Mouse (Mus musculus) hindbrain, embryonic 13.5 days (tissue): ENCODE results near the gene Defb29. TPM values are rescaled to one million over a fixed set of nuclear protein-coding genes. Genes with fewer than 3 reads are reported as not detected.

Experiments used
- ATAC-seq: fragments of 200-750 bp; cut with Nextera tagmentation; 2 replicates; pipeline ENCODE4 v1.8.0; 2017; ENCODE audit warnings: moderate TSS enrichment; ENCODE audit not compliant: low FRiP score
- H3K27ac ChIP-seq: fragments of 300-500 bp; sonication (generic); 2 replicates; pipeline ENCODE4 v1.5.1; 2015; ENCODE audit warnings: inconsistent platforms, mild to moderate bottlenecking, moderate library complexity
- H3K27me3 ChIP-seq: fragments of 300-500 bp; sonication (generic); 2 replicates; pipeline ENCODE4 v1.6.1; 2015; ENCODE audit warnings: mild to moderate bottlenecking, inconsistent platforms
- H3K36me3 ChIP-seq: fragments of 300-500 bp; sonication (generic); 2 replicates; pipeline ENCODE4 v1.6.1; 2015; ENCODE audit warnings: mild to moderate bottlenecking, inconsistent platforms
- H3K4me1 ChIP-seq: fragments of 300-500 bp; sonication (generic); replicated peaks from 2 replicates; pipeline ENCODE4 v1.6.1; 2015; ENCODE audit warnings: inconsistent platforms
- H3K4me2 ChIP-seq: fragments of 300-500 bp; sonication (generic); 2 replicates; pipeline ENCODE4 v1.6.1; 2015; ENCODE audit warnings: inconsistent platforms, mild to moderate bottlenecking, moderate library complexity
- H3K4me3 ChIP-seq: fragments of 300-500 bp; sonication (generic); 2 replicates; pipeline ENCODE4 v1.5.1; 2015; ENCODE audit warnings: mild to moderate bottlenecking, inconsistent platforms
- H3K9ac ChIP-seq: fragments of 300-500 bp; sonication (generic); 2 replicates; pipeline ENCODE4 v1.6.1; 2015; ENCODE audit warnings: mild to moderate bottlenecking, inconsistent platforms
- H3K9me3 ChIP-seq: fragments of 300-500 bp; sonication (generic); 2 replicates; pipeline ENCODE4 v1.6.1; 2016; ENCODE audit warnings: inconsistent platforms
- WGBS: fragments of 180-500 bp; shearing (Covaris S2); methylation state at CpG from one replicate; pipeline ENCODE4 v1.1.7; 2015; 5-methylcytosine and 5-hydroxymethylcytosine counted together
- polyA plus RNA-seq: library from polyadenylated mRNA; unstranded; fragments of >200 nt; fragmentation: Nextera tagmentation; extraction: Ambion mirVana; gene quantifications from 2 replicates; pipeline ENCODE4 v1.2.1, GENCODE M21; 2015

Defb29 gene
- polyA plus RNA-seq, 1 experiment from 2014 or later: not detected

- no peak overlapping the region for H3K9ac ChIP-seq
- no peaks in the 10 kb centered on the region for H3K4me1 ChIP-seq
- WGBS: 16% methylated on average over 16 of the region's 16 CpGs
- H3K9me3 ChIP-seq: no peaks in the 10 kb centered on the region
- peak overlapping the region; percentile 42 for H3K4me2 ChIP-seq
- H3K27me3 ChIP-seq: no peaks in the 10 kb centered on the region
- H3K27ac ChIP-seq: no peak overlapping the region
- H3K4me3 ChIP-seq: peak overlapping the region; percentile 17
- H3K36me3 ChIP-seq: no peaks in the 10 kb centered on the region
- no peak for ATAC-seq
Observed at GRCm38 (mm10) chr2:152553774-152554423, 14.0 kb upstream of the Defb29 start.

DNA sequence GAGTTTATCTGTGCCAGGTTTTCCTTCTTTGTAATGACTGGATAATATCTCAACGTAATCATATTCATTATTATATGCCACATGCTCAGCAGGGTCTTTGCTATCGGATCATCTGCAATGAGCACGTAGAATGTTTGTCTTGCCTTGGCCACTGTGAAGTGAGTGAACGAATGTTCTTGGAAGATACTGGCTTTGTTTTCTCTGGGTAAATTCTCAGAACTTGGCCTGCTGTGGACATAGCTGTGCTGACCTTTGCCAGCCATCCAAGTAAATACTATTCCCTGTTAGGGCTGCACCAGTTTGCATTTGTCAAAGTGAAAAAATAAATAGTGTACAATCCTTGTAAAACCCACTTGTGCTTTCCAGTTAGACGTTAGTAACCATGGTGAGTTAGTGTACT is 8.2 kb upstream of the Defb29 start:
- H3K9ac ChIP-seq: no peak overlapping the region
- ATAC-seq: no peak
- H3K9me3 ChIP-seq: no peaks in the 10 kb centered on the region
- H3K4me2 ChIP-seq: no peak overlapping the region
- WGBS: 70% methylated on average over 5 of the region's 5 CpGs
- H3K27me3 ChIP-seq: no peaks in the 10 kb centered on the region
- no peaks in the 10 kb centered on the region for H3K36me3 ChIP-seq
- H3K4me3 ChIP-seq: no peak overlapping the region
- no peak overlapping the region for H3K27ac ChIP-seq
- no peaks in the 10 kb centered on the region for H3K4me1 ChIP-seq

DNA sequence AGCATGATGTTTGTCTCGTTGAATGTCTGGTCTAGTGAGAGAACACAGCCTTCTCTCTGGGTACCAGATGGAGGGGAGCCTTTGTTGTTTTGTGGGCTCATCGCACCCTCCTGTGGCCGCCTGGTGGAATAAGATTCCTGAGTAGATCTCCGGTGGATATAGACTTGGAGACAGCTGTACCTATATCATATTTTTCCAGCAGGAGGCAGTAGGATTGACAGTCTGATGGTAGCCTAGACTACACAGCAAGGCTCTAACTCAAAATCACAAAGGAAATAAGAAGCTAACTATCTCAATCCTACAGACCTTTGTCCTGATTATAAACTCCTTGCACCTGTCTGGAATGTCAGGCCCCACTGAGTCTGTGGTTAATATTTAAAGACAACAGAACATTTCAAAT is 4.8 kb upstream of the Defb29 start:
- Histone ChIP-seq H3K27ac (no peak overlapping the region), H3K4me2 (no peak overlapping the region), H3K9me3 (no peaks in the 10 kb centered on the region), H3K4me1 (no peaks in the 10 kb centered on the region), H3K27me3 (no peaks in the 10 kb centered on the region), H3K9ac (no peak overlapping the region), H3K36me3 (no peaks in the 10 kb centered on the region), H3K4me3 (no peak overlapping the region)
- ATAC-seq: 0 out of 2 replicates have a peak, but pooled peaks have one; percentile 52
- 27% methylated on average over 4 of the region's 4 CpGs for WGBS

- no peak for ATAC-seq
- Histone ChIP-seq H3K9me3 (no peaks in the 10 kb centered on the region), H3K36me3 (no peaks in the 10 kb centered on the region), H3K4me3 (no peak overlapping the region), H3K4me1 (no peaks in the 10 kb centered on the region), H3K4me2 (no peak overlapping the region), H3K27ac (no peak overlapping the region), H3K27me3 (no peaks in the 10 kb centered on the region), H3K9ac (no peak overlapping the region)
- 73% methylated on average over 4 of the region's 4 CpGs for WGBS
Observed at GRCm38 (mm10) chr2:152543478-152543877, 3.6 kb upstream of the Defb29 start.

DNA sequence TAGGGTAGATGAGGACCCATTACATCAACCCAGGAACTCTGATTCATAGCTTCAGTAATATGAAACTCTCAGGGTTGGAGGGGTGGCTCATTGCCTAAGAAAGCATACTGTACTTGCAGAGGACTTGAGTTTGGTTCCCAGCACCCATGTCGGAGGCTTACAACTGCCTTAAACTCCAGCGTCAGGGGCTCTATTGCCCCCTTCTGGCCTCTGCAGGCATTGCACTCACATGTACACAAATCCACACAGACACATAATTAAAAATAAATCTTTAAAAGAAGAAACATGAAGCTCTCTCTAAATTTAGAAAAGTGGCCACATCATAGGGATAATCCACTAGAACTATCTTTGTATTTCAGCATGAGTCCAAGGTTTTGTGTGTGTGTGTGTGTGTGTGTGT is 3.0 kb upstream of the Defb29 start:
- Histone ChIP-seq H3K27me3 (no peaks in the 10 kb centered on the region), H3K9ac (no peak overlapping the region), H3K27ac (no peak overlapping the region), H3K4me1 (no peaks in the 10 kb centered on the region), H3K4me3 (no peak overlapping the region), H3K4me2 (no peak overlapping the region), H3K36me3 (no peaks in the 10 kb centered on the region), H3K9me3 (no peaks in the 10 kb centered on the region)
- ATAC-seq: no peak
- WGBS: 81% methylated on average over 2 of the region's 2 CpGs

DNA sequence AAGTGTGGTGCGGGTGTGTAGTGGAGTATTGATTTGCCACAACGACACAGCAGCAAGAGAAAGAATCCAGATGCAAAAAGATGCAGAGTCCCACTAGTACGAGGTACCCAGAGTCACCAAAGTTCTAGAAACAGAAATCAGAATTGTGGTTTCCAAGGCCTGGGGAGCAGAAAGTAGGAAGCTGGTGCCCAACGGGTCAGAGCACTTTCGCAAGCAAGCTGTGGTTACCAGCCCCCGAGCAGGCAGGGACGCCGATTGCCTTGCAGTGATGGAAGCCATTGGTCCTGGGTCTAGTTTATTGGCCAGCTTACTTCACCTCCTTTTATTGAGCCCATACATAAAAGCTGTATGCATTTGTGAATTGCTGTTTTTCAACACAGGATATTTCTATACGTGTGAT is 2.1 kb upstream of the Defb29 start:
- H3K27me3 ChIP-seq: no peaks in the 10 kb centered on the region
- no peaks in the 10 kb centered on the region for H3K36me3 ChIP-seq
- H3K9ac ChIP-seq: no peak overlapping the region
- ATAC-seq: no peak
- no peak overlapping the region for H3K27ac ChIP-seq
- no peak overlapping the region for H3K4me3 ChIP-seq
- H3K4me2 ChIP-seq: no peak overlapping the region
- 88% methylated on average over 9 of the region's 9 CpGs for WGBS
- H3K4me1 ChIP-seq: no peaks in the 10 kb centered on the region
- no peaks in the 10 kb centered on the region for H3K9me3 ChIP-seq

- Histone ChIP-seq H3K27ac (no peak within 1 kb of the TSS), H3K36me3 (no peaks in the 10 kb centered on the region), H3K9me3 (no peaks in the 10 kb centered on the region), H3K27me3 (no peaks in the 10 kb centered on the region), H3K4me1 (no peaks in the 10 kb centered on the region), H3K4me3 (no peak within 1 kb of the TSS), H3K4me2 (no peak within 1 kb of the TSS), H3K9ac (no peak within 1 kb of the TSS)
- 84% methylated on average over 4 of the region's 4 CpGs for WGBS
- ATAC-seq: no peak
Observed at GRCm38 (mm10) chr2:152517981-152518380, 21.9 kb downstream of the Defb29 start, which contains the start of gene Defb28. Defb28 (plus strand) TSS chr2:152518255.

- Histone ChIP-seq H3K4me3 (no peak overlapping the region), H3K27ac (no peak overlapping the region), H3K9ac (no peak overlapping the region), H3K4me1 (no peaks in the 10 kb centered on the region), H3K36me3 (no peaks in the 10 kb centered on the region), H3K27me3 (no peaks in the 10 kb centered on the region), H3K4me2 (no peak overlapping the region), H3K9me3 (no peaks in the 10 kb centered on the region)
- no peak for ATAC-seq
- 87% methylated on average over 4 of the region's 4 CpGs for WGBS
Observed at GRCm38 (mm10) chr2:152516084-152516483, 23.8 kb downstream of the Defb29 start.

DNA sequence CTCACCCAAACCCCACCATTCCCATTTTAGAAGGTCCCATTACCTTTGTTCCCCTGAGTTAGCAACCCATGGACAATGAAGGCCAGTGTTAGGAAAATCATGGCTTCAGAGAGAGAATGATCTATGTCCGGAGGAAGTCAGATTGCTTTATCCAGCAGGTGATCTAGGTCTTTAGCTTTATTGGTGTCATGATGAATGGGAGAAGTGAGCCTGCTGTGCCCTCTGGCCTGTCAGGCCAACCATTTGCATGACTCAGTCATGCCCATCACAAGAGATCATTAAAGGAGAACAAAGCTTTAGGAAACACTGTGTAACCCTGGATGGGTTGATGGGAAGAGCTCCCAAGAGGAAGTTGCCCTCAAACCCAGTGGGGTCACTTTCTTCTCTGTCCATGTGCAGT is 28.3 kb downstream of the Defb29 start, which contains the start of gene Defb26:
TSS of gene Defb26 (minus strand) at position 101 of the 400 bp plus-strand sequence.
- H3K4me2 ChIP-seq: no peak within 1 kb of the TSS
- H3K36me3 ChIP-seq: no peaks in the 10 kb centered on the region
- no peak within 1 kb of the TSS for H3K27ac ChIP-seq
- H3K9me3 ChIP-seq: no peaks in the 10 kb centered on the region
- WGBS: 59% methylated on average over 1 of the region's 1 CpGs
- H3K4me3 ChIP-seq: no peak within 1 kb of the TSS
- no peak within 1 kb of the TSS for H3K9ac ChIP-seq
- no peaks in the 10 kb centered on the region for H3K4me1 ChIP-seq
- H3K27me3 ChIP-seq: no peaks in the 10 kb centered on the region
- ATAC-seq: no peak

DNA sequence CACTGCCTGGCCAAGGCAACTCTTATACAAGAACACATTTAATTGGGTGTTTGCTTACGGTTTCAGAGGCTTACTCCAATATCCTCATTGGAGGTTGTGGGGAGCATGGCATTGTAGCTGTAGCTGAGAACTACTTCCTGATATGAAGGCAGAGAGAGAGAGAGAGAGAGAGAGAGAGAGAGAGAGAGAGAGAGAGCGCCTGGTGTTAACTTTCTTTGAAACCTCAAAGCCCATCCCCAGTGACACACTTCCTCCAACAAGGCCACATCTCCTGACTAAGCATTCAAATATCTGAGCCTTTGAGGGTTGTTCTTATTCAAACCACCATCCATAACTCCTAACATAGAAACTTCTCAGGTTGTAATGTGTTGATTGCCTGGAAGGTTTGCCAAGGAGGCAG is 35.9 kb downstream of the Defb29 start:
- no peaks in the 10 kb centered on the region for H3K4me1 ChIP-seq
- WGBS: 82% methylated on average over 2 of the region's 2 CpGs
- no peak for ATAC-seq

GRCm38 (mm10) chr2:152500863-152501229 is 39.1 kb downstream of the Defb29 start:
- H3K9me3 ChIP-seq: no peaks in the 10 kb centered on the region
- no peaks in the 10 kb centered on the region for H3K27me3 ChIP-seq
- ATAC-seq: no peak
- no peak overlapping the region for H3K9ac ChIP-seq
- no peak overlapping the region for H3K4me2 ChIP-seq
- H3K4me3 ChIP-seq: no peak overlapping the region
- no peak overlapping the region for H3K27ac ChIP-seq
- H3K36me3 ChIP-seq: no peaks in the 10 kb centered on the region
- no peaks in the 10 kb centered on the region for H3K4me1 ChIP-seq
- 83% methylated on average over 6 of the region's 6 CpGs for WGBS

More for the DNA sequence above, 35.9 kb downstream of the Defb29 start:
- H3K4me3 ChIP-seq: no peak overlapping the region
- no peak overlapping the region for H3K27ac ChIP-seq
- no peaks in the 10 kb centered on the region for H3K27me3 ChIP-seq
- H3K4me2 ChIP-seq: no peak overlapping the region
- no peak overlapping the region for H3K9ac ChIP-seq
- no peaks in the 10 kb centered on the region for H3K9me3 ChIP-seq
- H3K36me3 ChIP-seq: no peaks in the 10 kb centered on the region

- H3K9me3 ChIP-seq: no peaks in the 10 kb centered on the region
- H3K27me3 ChIP-seq: no peaks in the 10 kb centered on the region
- ATAC-seq: no peak
- H3K4me1 ChIP-seq: no peaks in the 10 kb centered on the region
- no peak overlapping the region for H3K4me2 ChIP-seq
- no peak overlapping the region for H3K9ac ChIP-seq
- 77% methylated on average over 7 of the region's 7 CpGs for WGBS
- no peaks in the 10 kb centered on the region for H3K36me3 ChIP-seq
- no peak overlapping the region for H3K27ac ChIP-seq
- H3K4me3 ChIP-seq: no peak overlapping the region
Observed at GRCm38 (mm10) chr2:152500204-152500862, 39.6 kb downstream of the Defb29 start.

DNA sequence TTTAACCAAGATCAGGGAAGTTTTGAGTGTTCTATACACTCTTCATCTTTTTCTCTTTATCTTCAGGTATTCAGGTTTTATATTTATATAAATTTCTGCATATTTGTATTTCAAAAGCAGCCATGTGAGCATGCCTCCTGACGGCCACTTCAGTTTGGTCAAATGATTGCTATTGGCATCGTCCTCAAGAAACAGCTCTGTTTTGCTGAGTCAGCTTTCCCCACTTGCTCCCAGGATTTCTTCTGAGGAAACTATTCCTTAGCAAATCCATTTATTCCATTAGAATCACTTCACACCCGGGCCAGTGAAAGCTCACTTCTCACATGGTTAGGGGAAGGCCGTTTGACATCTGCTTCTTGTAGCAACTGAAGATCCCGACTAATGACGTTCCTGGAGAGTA is 41.9 kb downstream of the Defb29 start:
- Histone ChIP-seq H3K9me3 (no peaks in the 10 kb centered on the region), H3K4me3 (no peak overlapping the region), H3K27me3 (no peaks in the 10 kb centered on the region), H3K9ac (no peak overlapping the region), H3K27ac (no peak overlapping the region), H3K4me1 (no peaks in the 10 kb centered on the region), H3K4me2 (no peak overlapping the region), H3K36me3 (no peaks in the 10 kb centered on the region)
- 80% methylated on average over 6 of the region's 6 CpGs for WGBS
- no peak for ATAC-seq
